ENCODE assay signal across 18 mouse cellular contexts in genomic region chr2:33571219-33571824, GRCm38 (mm10).
DNase-seq lines count a peak whose midpoint lies in the region; ATAC-seq lines count a peak whose summit lies in the region.
"Had no signal": no experiment of that assay in that cellular context is flagged by ENCODE, and none has a peak within 500 bp of the region (broad histone marks: within the 10 kb centered on the region; RNA-seq: fewer than 3 reads in every experiment).

No protein-coding gene starts in this region.

- no peak overlapping the region for H3K4me3 ChIP-seq in forebrain, embryonic 12.5 days (replicated peaks)
- H3K4me3 ChIP-seq in forebrain, embryonic 11.5 days (ENCODE audit: low read depth, low read length) = no peak overlapping the region
- no peak overlapping the region for H3K4me3 ChIP-seq in hindbrain, embryonic 14.5 days (replicated peaks; ENCODE audit: low read length)
- H3K4me3 ChIP-seq in neural tube, embryonic 13.5 days = no peak overlapping the region
- H3K4me3 ChIP-seq: limb, embryonic 12.5 days; liver, embryonic 13.5 days; lung, embryonic 15.5 days; stomach, embryonic 15.5 days had no signal

- no peak for DNase-seq in forebrain, embryonic 11.5 days (ENCODE audit: low spot score)
- peak; percentile 37 for DNase-seq in brain, adult 2 months (ENCODE audit: low read depth, low spot score)
- DNase-seq in hindbrain, embryonic 14.5 days (ENCODE audit: low spot score) = peak; percentile 52
- no peak for DNase-seq in frontal cortex, postnatal 25 days (ENCODE audit: low spot score in 2 of 2)
- DNase-seq in kidney, adult 11 months = no peak
- DNase-seq in gastrocnemius, adult 18-20 months (ENCODE audit: low spot score) = no peak
- DNase-seq: cerebellum, postnatal 25 days; gastrocnemius, postnatal 14 days; kidney, adult 9 months; liver, embryonic 13.5 days had no signal

- peak overlapping the region; percentile 17; the same call in 1 of the 2 replicates for H3K4me2 ChIP-seq in forebrain, embryonic 12.5 days
- no peak overlapping the region for H3K4me2 ChIP-seq in forebrain, embryonic 11.5 days (ENCODE audit: low read depth, low read length, severe bottlenecking)
- H3K4me2 ChIP-seq in hindbrain, embryonic 14.5 days (replicated peaks) = peak overlapping the region; percentile 19; the same call in 1 of the 2 replicates
- H3K4me2 ChIP-seq in neural tube, embryonic 13.5 days = peak overlapping the region; percentile 28
- H3K4me2 ChIP-seq: limb, embryonic 12.5 days; liver, embryonic 13.5 days; lung, embryonic 15.5 days; stomach, embryonic 15.5 days had no signal

- H3K9ac ChIP-seq in forebrain, embryonic 12.5 days = no peak overlapping the region
- H3K9ac ChIP-seq in forebrain, embryonic 11.5 days (ENCODE audit: low read length) = no peak overlapping the region
- peak overlapping the region; percentile 28; the same call in 1 of the 2 replicates for H3K9ac ChIP-seq in hindbrain, embryonic 14.5 days
- peak overlapping the region; percentile 60 for H3K9ac ChIP-seq in neural tube, embryonic 13.5 days
- H3K9ac ChIP-seq: limb, embryonic 12.5 days; liver, embryonic 13.5 days; lung, embryonic 15.5 days; stomach, embryonic 15.5 days had no signal

- no peaks in the 10 kb centered on the region for H3K9me3 ChIP-seq in forebrain, embryonic 12.5 days
- no peaks in the 10 kb centered on the region for H3K9me3 ChIP-seq in forebrain, embryonic 11.5 days (ENCODE audit: control insufficient read depth, low read length)
- no peaks in the 10 kb centered on the region for H3K9me3 ChIP-seq in hindbrain, embryonic 14.5 days (ENCODE audit: control insufficient read depth, low read length)
- H3K9me3 ChIP-seq in neural tube, embryonic 13.5 days = no peaks in the 10 kb centered on the region
- H3K9me3 ChIP-seq: G1E; limb, embryonic 12.5 days; liver, embryonic 13.5 days; lung, embryonic 15.5 days; stomach, embryonic 15.5 days had no signal

- 31% methylated on average over 16 of the region's 16 CpGs for WGBS in forebrain, embryonic 12.5 days
- 29% methylated on average over 16 of the region's 16 CpGs for WGBS in forebrain, embryonic 11.5 days
- 17% methylated on average over 16 of the region's 16 CpGs for WGBS in hindbrain, embryonic 14.5 days
- WGBS in neural tube, embryonic 13.5 days = 12% methylated on average over 16 of the region's 16 CpGs

- no peak overlapping the region for H3K27ac ChIP-seq in forebrain, embryonic 12.5 days
- no peak overlapping the region for H3K27ac ChIP-seq in forebrain, embryonic 11.5 days (ENCODE audit: low read depth, low read length)
- H3K27ac ChIP-seq in hindbrain, embryonic 14.5 days = peak overlapping the region; percentile 88
- H3K27ac ChIP-seq in neural tube, embryonic 13.5 days (replicated peaks) = peak overlapping the region; percentile 96
- H3K27ac ChIP-seq: limb, embryonic 12.5 days; liver, embryonic 13.5 days; lung, embryonic 15.5 days; macrophage; stomach, embryonic 15.5 days had no signal

- no peaks in the 10 kb centered on the region for H3K36me3 ChIP-seq in forebrain, embryonic 12.5 days (replicated peaks)
- no peaks in the 10 kb centered on the region for H3K36me3 ChIP-seq in forebrain, embryonic 11.5 days (ENCODE audit: control insufficient read depth, insufficient read depth, low read length)
- no peaks in the 10 kb centered on the region for H3K36me3 ChIP-seq in hindbrain, embryonic 14.5 days (replicated peaks; ENCODE audit: control insufficient read depth, insufficient read depth)
- no peaks in the 10 kb centered on the region for H3K36me3 ChIP-seq in neural tube, embryonic 13.5 days
- H3K36me3 ChIP-seq: G1E; liver, embryonic 13.5 days; lung, embryonic 15.5 days; stomach, embryonic 15.5 days had no signal

- peaks cover 99% of the 10 kb centered on the region for H3K27me3 ChIP-seq in forebrain, embryonic 12.5 days
- H3K27me3 ChIP-seq in forebrain, embryonic 11.5 days (ENCODE audit: control insufficient read depth, insufficient read depth, low read length) = peaks cover 74% of the 10 kb centered on the region
- H3K27me3 ChIP-seq in hindbrain, embryonic 14.5 days (ENCODE audit: control insufficient read depth, insufficient read depth, low read length) = peaks cover 43% of the 10 kb centered on the region
- peaks cover 99% of the 10 kb centered on the region for H3K27me3 ChIP-seq in neural tube, embryonic 13.5 days

- peaks cover 16% of the 10 kb centered on the region for H3K4me1 ChIP-seq in forebrain, embryonic 12.5 days
- no peaks in the 10 kb centered on the region for H3K4me1 ChIP-seq in forebrain, embryonic 11.5 days (replicated peaks; ENCODE audit: control insufficient read depth, insufficient read depth, low read length)
- H3K4me1 ChIP-seq in hindbrain, embryonic 14.5 days (replicated peaks; ENCODE audit: control insufficient read depth, insufficient read depth, low read length) = peaks cover 23% of the 10 kb centered on the region; the same call in 1 of the 2 replicates
- peaks cover 85% of the 10 kb centered on the region for H3K4me1 ChIP-seq in neural tube, embryonic 13.5 days (replicated peaks)
- H3K4me1 ChIP-seq: liver, embryonic 13.5 days; stomach, embryonic 15.5 days had no signal

- ATAC-seq in forebrain, embryonic 12.5 days (ENCODE audit: low FRiP score) = no peak
- ATAC-seq in forebrain, embryonic 11.5 days (replicated peaks; ENCODE audit: low FRiP score) = no peak
- ATAC-seq in hindbrain, embryonic 14.5 days (ENCODE audit: low FRiP score) = peak; percentile 67
- peak; percentile 65 for ATAC-seq in neural tube, embryonic 13.5 days (ENCODE audit: low read depth)
- ATAC-seq: CD4-positive, CD25-positive, alpha-beta regulatory T cell, adult 4 months had no signal

Comparison
In these comparisons a context has a peak if more than half of its experiments do, and no peak if none do; other contexts are left out.
1. ATAC-seq: peak in hindbrain, embryonic 14.5 days (single experiment) and neural tube, embryonic 13.5 days (single experiment); none in forebrain, embryonic 12.5 days (single experiment) and forebrain, embryonic 11.5 days (single experiment).
2. H3K27ac ChIP-seq: peak in hindbrain, embryonic 14.5 days (single experiment) and neural tube, embryonic 13.5 days (single experiment); none in forebrain, embryonic 12.5 days (single experiment) and forebrain, embryonic 11.5 days (single experiment).
3. H3K9ac ChIP-seq: peak in hindbrain, embryonic 14.5 days (single experiment) and neural tube, embryonic 13.5 days (single experiment); none in forebrain, embryonic 12.5 days (single experiment) and forebrain, embryonic 11.5 days (single experiment).
4. DNase-seq: peak in brain, adult 2 months (single experiment) and hindbrain, embryonic 14.5 days (single experiment); none in forebrain, embryonic 11.5 days (single experiment), frontal cortex, postnatal 25 days (0 of 2), kidney, adult 11 months (single experiment) and gastrocnemius, adult 18-20 months (single experiment).